Mouse (Mus musculus) adrenal gland (tissue): Measurements from ENCODE around the gene Ets1.

Source experiments
- intact Hi-C: fragments of 180-260 bp; cut with DNase I; formaldehyde crosslinking; loops from one replicate; pipeline ENCODE4 v1.15.1; 2025

Gene Ets1

DNA sequence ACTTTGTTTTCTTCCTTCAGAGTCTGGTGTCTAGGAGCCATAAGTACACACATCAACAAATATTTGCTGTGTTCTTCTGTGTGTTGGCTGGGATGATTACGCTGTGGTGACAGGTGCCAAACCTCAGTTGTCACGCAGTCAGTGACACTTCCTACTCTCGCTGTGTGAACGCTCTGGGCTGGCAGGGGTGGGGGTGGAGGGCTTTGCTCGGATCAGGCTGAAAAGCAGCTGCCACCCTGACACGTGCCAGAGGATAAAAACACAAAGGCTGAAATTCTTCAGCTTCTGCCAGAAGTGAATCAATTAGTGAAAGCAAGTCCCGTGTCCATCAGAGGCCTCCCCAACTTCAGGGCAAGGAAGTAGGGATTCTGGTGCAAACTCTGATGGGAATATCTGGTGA, 20.0 kb upstream of the Ets1 start:
- intact Hi-C loops, result no loop called here

DNA sequence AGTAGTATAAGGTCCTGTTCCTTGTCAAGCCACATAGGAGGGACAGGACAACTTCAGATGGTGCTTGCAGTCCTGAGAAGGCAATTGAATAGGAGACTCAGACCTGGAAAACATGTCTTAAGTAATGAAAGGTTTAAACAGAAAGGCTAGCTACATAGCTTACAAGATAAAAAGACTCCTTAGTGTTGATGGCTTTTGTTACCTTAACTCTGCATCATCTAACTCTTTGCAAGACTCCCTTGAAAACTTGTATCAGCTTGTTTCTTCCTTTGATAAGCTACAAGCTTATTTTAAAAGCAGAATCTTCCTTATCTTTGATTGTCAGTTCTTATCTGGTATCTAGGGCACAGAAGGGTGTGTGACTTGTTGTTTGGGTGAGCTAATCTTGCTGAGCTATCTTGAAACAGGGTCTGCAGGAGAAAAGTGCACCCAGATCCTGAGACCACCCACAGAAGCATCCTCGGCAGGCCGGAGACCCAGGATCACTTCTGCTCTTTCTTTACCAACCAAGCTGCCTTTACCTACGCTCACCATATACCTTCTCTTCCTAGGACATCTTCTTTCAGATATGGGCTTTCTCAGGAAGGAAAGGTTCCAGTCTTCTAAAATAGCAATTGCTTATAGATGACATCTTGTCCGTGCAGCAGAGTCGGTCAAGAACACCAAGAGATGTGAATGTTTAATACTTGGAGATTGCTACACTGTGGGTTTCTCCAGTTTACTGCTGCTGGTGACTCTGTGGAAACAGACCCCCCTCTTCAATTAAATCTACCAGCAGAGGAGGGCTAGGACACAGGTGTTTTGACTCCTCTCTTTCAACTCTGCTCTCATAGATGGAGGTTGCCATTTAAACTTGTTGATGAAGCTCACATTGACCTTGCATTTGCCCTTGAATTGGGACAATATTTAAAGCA, 19.2 kb upstream of the Ets1 start:
- intact Hi-C loops, result no loop called here

DNA sequence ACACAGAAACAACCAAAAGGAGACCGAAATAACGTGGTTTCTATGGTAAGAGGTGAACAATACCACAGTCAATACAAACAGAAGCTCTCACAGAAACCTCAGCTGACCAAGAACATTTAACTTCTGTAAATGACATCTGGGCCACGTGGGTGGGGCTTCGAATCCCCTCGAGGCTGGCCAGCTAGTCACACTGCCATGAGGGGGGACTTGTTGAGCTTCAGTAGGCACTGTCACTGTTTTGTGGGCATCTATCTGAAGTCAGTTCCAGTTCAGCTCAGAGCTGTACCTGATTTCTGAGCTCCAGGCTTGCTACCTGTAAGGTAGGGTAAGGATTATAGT, 18.6 kb upstream of the Ets1 start:
- intact Hi-C loops, result no loop called here

DNA sequence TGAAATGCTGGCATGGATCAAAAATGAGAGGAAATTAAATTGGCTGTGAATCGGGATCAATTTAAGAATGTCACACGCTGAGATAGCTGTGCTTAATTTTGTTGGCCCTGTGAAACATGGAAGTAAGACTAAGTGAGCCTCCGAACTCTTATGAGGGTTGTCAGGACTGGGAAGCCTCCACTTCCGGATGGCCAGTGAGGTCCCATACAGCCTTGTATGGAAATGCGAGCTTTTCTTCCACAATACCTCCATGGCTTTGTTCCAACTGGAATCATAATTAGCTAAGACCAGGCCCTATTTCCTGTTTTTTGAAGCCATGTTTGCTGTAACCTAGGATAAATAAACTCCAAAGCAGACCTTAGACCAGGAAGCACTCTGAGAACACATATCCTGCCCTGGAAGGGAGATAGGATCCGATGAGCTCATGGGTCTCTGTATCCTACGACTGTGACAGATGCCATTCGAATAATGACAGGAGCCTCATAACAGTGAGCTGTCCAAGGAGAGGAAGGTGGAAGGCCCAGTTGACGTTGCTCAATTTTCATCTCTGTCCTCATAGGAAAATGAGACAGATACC, 17.4 kb upstream of the Ets1 start:
- intact Hi-C loops, result no loop called here

DNA sequence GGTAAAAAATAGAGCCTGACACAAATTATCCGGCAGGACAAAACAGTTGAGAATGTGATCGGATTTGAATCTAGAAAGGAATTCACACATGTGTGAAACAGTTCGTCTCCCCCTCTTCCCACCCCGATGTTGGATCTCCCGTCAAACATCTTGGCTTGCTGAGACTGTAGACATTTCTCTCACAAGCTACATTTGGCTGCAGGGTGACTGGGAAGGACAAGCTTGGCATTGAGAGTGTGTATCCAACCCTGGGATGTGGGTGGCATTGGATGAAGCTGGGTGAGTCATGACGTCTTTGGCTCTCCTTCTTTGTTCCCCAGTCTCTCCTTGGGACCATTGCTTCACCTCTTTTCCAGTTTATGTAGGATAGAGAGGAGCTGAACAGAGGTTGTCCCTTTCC, 16.4 kb upstream of the Ets1 start:
- intact Hi-C loops, result no loop called here

DNA sequence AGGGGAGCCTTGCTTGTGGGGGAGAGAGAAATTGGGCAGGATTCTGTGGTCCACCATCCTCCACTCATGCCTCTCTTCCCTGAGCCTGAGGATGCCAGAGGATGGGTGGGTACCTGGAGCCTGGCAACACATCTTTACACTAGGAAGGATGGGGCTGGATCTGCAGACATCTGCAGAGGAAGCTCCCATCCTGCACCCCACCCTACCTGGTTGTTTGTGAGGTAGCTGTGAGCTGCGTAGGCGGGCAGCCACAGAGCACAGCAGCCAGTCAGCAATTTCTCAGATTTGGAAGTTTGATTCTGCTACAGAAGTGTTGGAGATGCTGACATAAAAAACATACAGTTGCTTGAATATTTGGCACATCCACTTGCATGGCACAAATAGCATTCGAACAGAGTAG, 15.6 kb upstream of the Ets1 start:
- intact Hi-C loops, result no loop called here

DNA sequence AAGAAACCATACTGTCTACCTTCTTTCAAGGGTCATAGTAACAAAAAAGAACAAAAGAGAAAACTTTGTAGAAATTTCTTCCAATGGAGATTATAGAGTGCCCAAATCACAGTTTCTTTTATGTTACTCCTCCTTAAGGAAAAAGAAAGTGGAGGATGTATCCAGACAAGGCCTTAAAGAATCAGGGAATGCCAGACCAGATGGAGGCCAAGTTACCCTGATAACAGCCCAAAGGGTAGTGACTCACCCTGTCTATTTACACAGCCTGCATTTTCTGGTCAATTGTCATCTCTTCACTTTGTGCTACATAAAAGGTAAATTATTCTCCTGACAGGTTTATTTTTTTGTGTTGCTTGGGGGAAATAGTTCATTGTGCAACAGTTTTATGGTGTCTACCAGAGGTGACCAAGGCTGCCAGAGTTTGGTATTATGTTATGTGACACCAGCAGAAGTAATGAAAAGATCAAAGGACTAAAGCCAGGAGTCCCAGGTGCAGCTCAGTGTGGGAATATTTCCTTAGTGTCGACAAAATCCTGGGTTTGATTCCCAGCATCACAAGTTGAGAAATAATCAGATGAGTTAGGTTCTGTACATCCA, 6.5 kb upstream of the Ets1 start:
- intact Hi-C loops, result no loop called here

DNA sequence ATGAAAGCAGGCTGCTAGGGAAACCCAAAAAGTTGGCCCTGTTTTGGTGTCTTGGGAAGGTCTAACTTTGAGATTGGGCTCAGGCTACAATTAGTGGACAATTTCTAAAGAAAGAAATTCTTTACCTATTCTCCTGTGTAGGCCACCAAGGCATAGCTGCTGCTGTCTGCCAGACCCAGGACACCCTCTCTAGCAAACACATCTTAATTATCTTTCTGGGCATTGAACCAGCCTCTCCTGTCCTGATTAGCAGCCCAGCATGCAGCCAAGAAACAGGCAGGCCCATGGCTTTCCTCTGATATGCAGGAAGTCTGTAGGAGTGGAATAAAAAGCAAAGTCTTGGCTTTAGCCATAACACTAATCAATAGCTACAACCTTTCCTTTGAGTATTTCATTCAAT, 4.7 kb upstream of the Ets1 start:
- intact Hi-C loops, result no loop called here

DNA sequence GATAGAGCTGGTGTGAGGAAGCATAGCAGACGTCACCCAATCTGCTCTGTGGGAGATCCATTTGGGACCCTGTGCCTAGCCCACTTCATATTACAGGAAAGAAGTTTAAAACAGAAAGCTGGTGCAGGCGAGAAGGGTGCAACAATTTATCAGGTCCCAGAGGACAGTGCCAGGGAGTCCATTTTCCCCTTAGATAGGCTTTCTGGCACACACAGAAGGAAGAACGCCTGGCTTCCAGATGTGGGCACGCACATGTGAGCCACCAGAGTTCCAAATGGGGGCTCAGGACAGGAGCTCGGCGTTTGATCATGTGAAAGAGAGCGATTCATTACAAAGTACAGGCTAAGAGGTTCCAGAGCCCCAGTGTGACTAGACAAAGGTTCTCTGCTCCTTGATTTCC, 3.8 kb upstream of the Ets1 start:
- intact Hi-C loops, result no loop called here

DNA sequence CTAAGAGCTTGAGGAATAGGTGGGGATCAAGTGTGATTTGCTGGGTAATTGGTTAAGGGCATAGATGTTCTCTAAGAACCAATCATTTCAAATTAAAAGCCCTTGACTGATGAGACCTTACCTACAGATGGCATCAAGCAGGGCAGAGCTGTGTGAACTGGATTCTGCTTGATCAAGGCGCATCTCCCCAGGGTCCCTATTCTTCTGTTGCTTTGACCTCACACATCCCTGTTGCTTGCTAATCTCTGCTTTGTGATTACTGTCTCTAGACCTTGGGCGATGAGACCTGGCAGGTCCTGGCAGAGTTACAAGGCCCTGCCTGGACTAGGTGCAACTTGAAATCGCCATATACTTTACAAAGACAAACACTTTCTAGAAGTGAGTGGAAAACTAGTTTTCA, 9.0 kb downstream of the Ets1 start:
- intact Hi-C loops, result no loop called here

DNA sequence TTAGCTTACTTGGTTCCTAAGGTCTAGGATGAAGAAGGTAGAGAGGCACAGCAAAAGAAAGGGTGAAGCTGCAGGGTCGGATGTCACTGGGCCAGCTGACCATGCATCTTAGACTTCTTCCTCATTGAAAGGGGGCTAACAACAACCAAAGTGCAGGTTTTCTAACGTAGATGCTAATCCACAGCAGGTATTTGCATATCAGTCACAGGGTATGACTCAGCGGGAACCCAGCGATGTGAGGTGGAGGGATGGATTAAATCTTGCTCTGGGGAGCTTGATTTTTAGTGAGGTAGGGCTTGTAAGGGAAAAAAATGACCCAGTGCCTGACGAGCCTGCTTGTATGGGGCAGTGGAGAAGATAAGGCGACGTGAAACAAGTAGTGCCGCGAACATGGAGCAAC, 9.5 kb downstream of the Ets1 start:
- intact Hi-C loops, result no loop called here

DNA sequence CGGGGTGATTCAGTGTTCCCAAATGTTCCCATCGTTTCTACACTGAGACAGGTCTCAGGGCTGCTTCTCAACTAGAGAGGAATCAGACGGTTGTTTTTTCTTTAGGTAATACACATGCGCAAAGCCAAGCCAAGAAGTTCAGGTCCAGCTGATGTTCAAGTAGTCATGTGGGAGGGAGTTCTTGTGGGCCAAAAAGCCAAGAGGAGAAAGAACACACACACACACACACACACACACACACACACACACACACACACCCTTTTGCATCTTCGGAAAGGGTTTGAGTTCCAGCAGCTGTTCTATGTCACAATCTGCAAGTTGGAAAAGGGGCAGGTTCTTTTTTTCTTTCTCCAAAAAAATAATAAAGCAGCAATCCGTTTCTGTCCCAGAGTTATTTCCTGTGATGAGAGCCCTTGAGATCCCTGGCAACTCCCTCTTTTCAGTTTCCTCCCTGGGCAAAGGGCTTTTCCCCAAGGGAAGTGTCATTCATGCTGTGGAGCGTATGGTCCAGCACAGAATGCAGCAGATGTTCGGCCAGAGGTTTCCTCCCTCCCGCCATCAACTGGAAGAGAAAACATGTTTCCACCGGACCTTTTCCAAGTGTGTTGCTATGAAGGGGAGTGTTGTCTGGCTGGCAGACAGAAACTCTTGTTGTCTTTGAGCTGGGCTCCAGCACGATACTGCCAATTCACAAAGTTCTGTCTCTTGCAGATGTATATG, 10.7 kb downstream of the Ets1 start:
- intact Hi-C loops, result no loop called here

DNA sequence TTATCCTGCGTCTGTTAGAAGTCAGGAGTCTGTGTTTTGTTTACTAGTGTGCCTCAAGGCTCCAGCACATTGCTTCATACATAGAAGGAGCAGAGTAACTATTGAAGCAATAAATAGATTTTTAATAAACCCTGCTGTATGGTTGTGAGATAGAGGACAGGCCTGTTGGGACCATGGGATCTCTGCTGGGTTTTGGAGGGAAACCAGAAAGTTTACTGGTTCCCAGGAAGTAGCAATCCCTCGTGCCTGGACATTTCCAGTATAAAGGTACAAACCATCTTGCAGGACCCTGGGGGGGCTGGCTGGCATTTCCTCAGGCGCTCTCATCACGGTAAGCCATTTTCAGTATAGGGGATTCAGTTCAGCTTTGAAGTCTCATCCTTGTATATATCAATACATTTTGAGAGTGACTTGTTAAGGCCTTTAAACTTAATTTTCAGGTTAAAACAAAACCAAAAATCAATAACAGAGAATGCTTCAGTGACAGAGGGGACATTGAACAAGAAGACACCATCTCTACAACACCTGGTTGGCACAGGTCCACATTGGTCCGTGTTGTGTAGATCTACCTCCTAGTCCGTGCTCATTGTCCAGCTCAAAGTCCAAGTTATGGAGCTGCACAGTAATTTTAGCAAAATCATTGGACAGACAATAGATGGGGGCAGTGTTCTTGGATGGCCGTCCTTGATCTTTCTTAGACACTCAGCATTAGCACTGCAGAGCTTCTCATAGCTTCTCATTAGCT, 11.7 kb downstream of the Ets1 start:
- intact Hi-C loops, result no loop called here

DNA sequence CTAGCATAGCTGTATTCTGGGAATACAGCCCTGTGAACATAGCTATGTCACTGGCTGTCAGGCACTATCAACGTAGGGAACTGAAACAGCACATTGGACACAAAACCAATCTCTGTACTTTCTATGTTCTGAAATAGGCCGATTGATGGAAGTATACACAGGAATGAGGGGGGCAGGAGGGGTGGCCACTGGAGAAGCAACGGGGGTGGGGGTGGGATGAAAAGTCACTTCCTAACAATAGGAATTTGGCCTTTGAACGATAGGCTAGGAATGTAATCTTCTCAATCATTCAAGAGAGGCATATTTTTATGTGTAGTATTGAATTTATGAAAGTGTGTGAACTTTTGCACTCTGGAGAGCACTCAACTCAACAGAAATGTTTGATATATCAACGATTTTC, 12.3 kb downstream of the Ets1 start:
- intact Hi-C loops, result no loop called here

DNA sequence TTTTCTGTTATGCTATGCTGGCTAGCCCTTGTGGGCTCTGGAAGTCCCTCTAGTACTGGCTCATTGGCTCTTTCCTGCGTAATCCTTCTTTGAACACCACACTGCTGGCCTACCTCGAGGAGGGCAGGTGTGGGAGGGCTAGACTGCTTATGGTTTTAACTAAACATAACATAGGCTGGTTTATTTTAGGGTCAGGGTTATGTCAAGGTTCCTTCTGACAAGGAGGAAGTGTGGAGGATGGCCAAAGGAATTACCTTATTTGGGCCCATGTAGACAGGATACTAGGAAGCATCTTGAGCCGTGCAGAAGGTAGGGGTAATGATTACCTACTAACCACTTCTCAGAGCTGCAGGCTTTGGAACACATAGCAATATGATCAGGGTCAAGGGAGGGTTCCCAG, 14.7 kb downstream of the Ets1 start:
- intact Hi-C loops, result no loop called here

DNA sequence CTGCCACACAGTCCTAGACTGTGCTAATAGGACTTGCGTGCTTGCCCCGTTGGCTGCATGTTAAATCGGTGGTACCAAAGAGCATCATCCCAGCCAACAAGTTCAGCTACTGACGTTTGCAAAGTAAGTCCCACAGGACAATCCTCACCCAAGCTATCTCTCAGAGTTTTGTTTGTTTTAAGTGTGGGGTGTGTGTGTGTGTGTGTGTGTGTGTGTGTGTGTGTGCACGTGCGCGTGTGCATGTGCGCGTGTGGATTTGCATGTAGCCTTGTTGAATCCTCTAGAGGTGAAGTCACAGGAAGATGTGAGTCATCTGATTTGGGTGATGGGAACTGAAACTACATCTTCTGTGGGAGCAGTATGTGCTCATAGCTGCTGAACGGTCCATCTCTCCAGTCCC, 16.1 kb downstream of the Ets1 start:
- intact Hi-C loops, result no loop called here

DNA sequence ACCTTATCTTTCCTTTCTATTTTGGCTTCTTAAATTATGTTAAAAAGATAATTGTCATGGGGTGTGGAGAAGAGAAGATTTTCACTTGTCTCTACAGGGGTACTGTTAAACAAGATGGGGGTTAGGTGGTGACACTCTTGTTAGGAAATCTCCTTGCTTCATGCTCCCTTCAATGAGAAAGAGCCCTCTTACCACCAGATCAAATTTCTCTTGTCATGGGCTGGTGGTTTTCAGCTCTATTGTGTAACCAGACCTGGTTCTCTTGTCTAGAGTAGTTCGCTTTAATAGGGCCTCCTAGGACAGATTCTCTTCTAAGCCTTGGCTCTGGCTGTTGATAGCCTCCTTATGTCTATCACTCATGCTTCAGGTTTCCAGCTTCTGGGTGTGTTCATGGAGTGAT, 18.3 kb downstream of the Ets1 start:
- intact Hi-C loops, result no loop called here

DNA sequence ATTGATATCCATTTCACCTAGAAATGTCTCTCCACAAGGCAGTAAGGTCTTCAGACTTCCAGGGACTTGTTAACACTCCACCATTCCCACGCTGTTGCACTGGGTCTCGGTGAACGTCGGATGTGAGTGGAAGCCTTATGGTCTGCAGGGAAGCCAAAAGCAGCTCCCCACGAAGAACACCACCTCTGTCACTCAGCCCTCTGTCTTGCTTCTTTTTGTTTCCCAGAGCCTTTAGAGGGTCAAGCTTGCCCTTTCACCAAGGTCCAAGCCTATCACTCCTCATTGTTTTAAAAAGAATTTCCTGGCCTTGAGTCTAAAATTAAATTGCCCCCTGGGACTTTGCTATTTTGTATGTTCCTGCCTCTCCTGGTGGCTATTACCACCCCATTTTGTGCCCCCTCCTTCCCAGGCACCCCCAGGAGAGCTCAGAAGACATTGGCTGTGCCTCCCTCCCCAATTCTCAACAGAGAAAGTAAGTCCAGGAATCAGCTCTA, 20.4 kb downstream of the Ets1 start:
- intact Hi-C loops, result no loop called here

DNA sequence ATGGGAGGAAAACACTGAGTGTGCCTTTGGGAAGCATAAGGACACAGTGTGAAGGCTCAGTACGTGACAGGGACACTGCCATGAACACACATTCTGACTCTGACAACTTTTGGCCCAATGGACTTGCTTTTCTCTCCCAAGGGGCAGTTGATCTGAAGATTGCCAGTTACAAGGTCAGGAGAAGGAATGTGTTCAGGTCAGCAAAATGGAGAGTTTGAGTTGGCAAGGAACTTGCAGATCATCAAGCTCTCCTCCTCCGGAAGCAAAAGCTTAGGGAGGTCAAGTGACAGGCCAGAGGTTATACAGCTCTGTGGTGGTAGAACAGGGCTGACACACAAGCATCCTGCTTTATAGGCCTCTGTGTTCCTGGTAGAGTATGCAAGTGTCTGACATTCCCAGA, 21.1 kb downstream of the Ets1 start:
- intact Hi-C loops, result no loop called here

DNA sequence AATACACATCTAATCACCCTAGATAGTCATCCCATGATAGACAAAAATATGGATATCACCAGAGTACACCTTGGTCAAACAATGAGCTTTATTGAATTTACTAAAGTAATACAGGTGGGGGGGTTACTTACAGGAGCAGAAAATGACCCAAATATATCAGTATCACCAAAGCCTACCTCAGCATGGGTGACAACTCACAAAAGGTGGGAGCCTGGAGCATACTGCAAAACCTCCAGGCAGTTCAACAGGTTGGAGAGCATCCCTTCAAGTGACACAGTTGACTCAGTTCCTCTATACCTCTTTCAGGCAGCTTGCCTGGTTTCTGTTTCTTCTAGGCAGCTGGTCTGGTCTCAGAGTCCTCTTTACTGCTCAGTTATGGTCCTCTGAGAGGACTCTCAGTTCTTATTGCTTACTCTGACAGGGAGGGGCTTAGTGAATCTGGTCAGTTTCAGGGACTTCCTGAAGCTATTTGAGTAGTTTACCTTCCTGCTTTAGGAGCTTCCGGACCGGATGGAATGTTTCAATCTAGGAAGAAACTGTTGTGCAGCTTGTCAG, 24.5 kb downstream of the Ets1 start:
- intact Hi-C loops, result no loop called here

DNA sequence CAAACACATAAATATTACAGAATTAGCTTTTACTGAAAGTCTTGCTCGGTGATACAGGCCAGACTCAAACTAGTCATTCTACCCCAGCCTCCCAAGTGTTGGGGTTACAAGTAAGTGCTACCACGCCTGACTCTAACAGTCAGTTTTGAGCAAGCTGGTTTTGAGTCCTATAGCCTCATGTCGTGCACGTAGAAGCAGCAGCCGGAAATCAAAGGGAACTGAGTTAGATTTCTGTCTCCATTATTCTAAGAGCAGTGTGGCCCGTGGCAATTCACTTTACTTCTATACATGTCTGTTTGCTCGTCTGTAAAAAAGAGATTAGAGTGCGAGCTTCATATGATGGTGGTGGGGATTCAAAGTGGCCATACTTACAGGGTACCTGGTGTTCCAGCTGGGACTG, 25.1 kb downstream of the Ets1 start:
- intact Hi-C loops, result no loop called here
